Mouse (Mus musculus) embryonic facial prominence, embryonic 13.5 days (tissue): ENCODE measurements around the gene Pgc. TPM values are rescaled to one million over a fixed set of nuclear protein-coding genes. Genes with fewer than 3 reads are reported as not detected.
A peak's percentile ranks its signal among the peaks of the same experiment; 100 is the strongest.

Experiments
- ATAC-seq: fragments of 200-750 bp; cut with Nextera tagmentation; 2 replicates; pipeline ENCODE4 v1.8.0; 2017; ENCODE audit warnings: low read depth; ENCODE audit not compliant: insufficient number of reproducible peaks, insufficient read depth, low FRiP score, low TSS enrichment
- H3K27ac ChIP-seq: fragments of 300-500 bp; sonication (generic); 2 replicates; pipeline ENCODE4 v1.5.1; 2015; ENCODE audit warnings: moderate library complexity, mild to moderate bottlenecking, inconsistent platforms
- H3K27me3 ChIP-seq: fragments of 300-500 bp; sonication (generic); 2 replicates; pipeline ENCODE4 v1.6.1; 2015; ENCODE audit warnings: mild to moderate bottlenecking, inconsistent platforms
- H3K36me3 ChIP-seq: fragments of 300-500 bp; sonication (generic); 2 replicates; pipeline ENCODE4 v1.6.1; 2015; ENCODE audit warnings: mild to moderate bottlenecking, inconsistent platforms
- H3K4me1 ChIP-seq: fragments of 300-500 bp; sonication (generic); 2 replicates; pipeline ENCODE4 v1.6.1; 2015; ENCODE audit warnings: inconsistent platforms
- H3K4me2 ChIP-seq: fragments of 300-500 bp; sonication (generic); 2 replicates; pipeline ENCODE4 v1.6.1; 2015; ENCODE audit warnings: moderate library complexity, mild to moderate bottlenecking, inconsistent platforms
- H3K4me3 ChIP-seq: fragments of 300-500 bp; sonication (generic); 2 replicates; pipeline ENCODE4 v1.5.1; 2015; ENCODE audit warnings: mild to moderate bottlenecking, inconsistent platforms
- H3K9ac ChIP-seq: fragments of 300-500 bp; sonication (generic); 2 replicates; pipeline ENCODE4 v1.6.1; 2015; ENCODE audit warnings: mild to moderate bottlenecking, inconsistent platforms
- H3K9me3 ChIP-seq: fragments of 300-500 bp; sonication (generic); 2 replicates; pipeline ENCODE4 v1.6.1; 2016; ENCODE audit warnings: inconsistent platforms
- WGBS: fragments of 180-500 bp; shearing (Covaris S2); methylation state at CpG from one replicate; pipeline ENCODE4 v1.1.7; 2015; ENCODE audit warnings: mixed read lengths; 5-methylcytosine and 5-hydroxymethylcytosine counted together
- polyA plus RNA-seq: library from polyadenylated mRNA; unstranded; fragments of >200 nt; fragmentation: Nextera tagmentation; extraction: Ambion mirVana; gene quantifications from 2 replicates; pipeline ENCODE4 v1.2.1, GENCODE M21; 2015

Pgc gene
- not detected in 2 replicates for polyA plus RNA-seq

DNA sequence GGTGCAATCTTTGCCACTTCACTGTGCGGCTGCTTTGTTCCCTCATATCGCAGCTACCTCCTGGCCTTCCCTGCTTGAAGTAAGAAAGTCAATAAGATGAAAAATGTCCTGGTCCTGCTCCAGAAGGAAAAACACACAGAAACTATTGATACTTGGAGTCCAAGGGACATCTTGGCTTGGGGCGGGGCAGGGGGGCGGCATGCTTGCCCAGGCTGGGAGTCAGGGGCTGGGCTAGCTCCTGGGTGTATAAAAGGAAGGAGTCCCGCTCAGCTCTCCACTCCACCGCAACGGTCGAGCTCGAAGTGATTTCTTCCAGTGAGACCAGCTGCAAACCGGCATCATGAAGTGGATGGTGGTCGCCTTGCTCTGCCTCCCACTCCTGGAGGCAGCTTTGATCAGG is at the start of gene Pgc:
Gene Pgc (plus strand): TSS at position 277 of the 400 bp plus-strand sequence.
- Histone ChIP-seq H3K9ac (no peak within 1 kb of the TSS), H3K27ac (no peak within 1 kb of the TSS), H3K9me3 (no peaks in the 10 kb centered on the region), H3K4me1 (no peaks in the 10 kb centered on the region), H3K4me3 (no peak within 1 kb of the TSS), H3K4me2 (no peak within 1 kb of the TSS), H3K27me3 (no peaks in the 10 kb centered on the region; the same call in 1 of the 2 replicates), H3K36me3 (no peaks in the 10 kb centered on the region)
- ATAC-seq: no peak
- 82% methylated on average over 11 of the region's 11 CpGs for WGBS

DNA sequence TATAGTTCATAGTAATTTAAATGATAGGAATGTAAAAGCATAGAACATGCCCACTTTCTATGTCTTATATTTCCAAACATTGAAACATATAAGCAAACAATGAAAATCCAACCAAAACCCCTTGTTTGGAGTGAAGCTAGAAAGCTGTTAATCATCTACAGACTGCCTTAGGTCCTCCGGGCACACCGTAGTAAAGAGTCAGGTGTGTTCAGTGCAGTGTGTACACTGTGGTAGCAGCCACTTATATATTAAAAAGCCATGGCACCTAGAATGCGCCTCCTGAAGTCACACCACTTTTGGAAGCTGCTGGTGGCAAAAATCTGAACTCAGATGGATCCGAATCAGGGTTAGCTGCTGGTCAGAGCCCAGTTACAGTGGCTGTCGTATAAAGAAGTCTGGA is 48.4 kb upstream of the Pgc start:
- no peak overlapping the region for H3K9ac ChIP-seq
- H3K9me3 ChIP-seq: no peaks in the 10 kb centered on the region
- H3K4me3 ChIP-seq: no peak overlapping the region
- no peak overlapping the region for H3K4me2 ChIP-seq
- peaks cover under 1% of the 10 kb centered on the region; the same call in 1 of the 2 replicates for H3K4me1 ChIP-seq
- H3K36me3 ChIP-seq: peaks cover 73% of the 10 kb centered on the region
- no peak for ATAC-seq
- H3K27ac ChIP-seq: no peak overlapping the region
- WGBS: 87% methylated on average over 5 of the region's 5 CpGs
- peaks cover under 1% of the 10 kb centered on the region for H3K27me3 ChIP-seq

GRCm38 (mm10) chr17:47678702-47679101 is 47.9 kb upstream of the Pgc start:
- Histone ChIP-seq H3K9ac (no peak overlapping the region), H3K9me3 (no peaks in the 10 kb centered on the region), H3K4me3 (no peak overlapping the region), H3K4me2 (no peak overlapping the region), H3K36me3 (peaks cover 75% of the 10 kb centered on the region), H3K4me1 (no peaks in the 10 kb centered on the region; the same call in 1 of the 2 replicates), H3K27me3 (no peaks in the 10 kb centered on the region), H3K27ac (no peak overlapping the region)
- ATAC-seq: no peak
- 85% methylated on average over 5 of the region's 5 CpGs for WGBS

- H3K4me1 ChIP-seq: peaks cover 8% of the 10 kb centered on the region
- peaks cover 79% of the 10 kb centered on the region for H3K36me3 ChIP-seq
- no peak overlapping the region for H3K27ac ChIP-seq
- H3K27me3 ChIP-seq: no peaks in the 10 kb centered on the region
- H3K4me3 ChIP-seq: no peak overlapping the region
- no peak overlapping the region for H3K4me2 ChIP-seq
- no peaks in the 10 kb centered on the region for H3K9me3 ChIP-seq
- WGBS: 89% methylated on average over 4 of the region's 4 CpGs
- no peak overlapping the region for H3K9ac ChIP-seq
- no peak for ATAC-seq
Measured at GRCm38 (mm10) chr17:47682836-47683235, 43.8 kb upstream of the Pgc start.

GRCm38 (mm10) chr17:47687409-47688343 is 39.0 kb upstream of the Pgc start:
- Histone ChIP-seq H3K9ac (peak overlapping the region; percentile 86), H3K27ac (peak overlapping the region; percentile 86), H3K27me3 (peaks cover 2% of the 10 kb centered on the region; the same call in 1 of the 2 replicates), H3K4me1 (peaks cover 25% of the 10 kb centered on the region), H3K9me3 (no peaks in the 10 kb centered on the region), H3K4me3 (peak overlapping the region; percentile 89), H3K4me2 (peak overlapping the region; percentile 98), H3K36me3 (peaks cover 34% of the 10 kb centered on the region)
- under 1% methylated on average over 70 of the region's 70 CpGs for WGBS
- peak; percentile 76 for ATAC-seq

- Histone ChIP-seq H3K4me2 (peak within 1 kb of the TSS; percentile 98), H3K36me3 (peaks cover 28% of the 10 kb centered on the region), H3K4me3 (peak within 1 kb of the TSS; percentile 89), H3K27me3 (peaks cover 6% of the 10 kb centered on the region), H3K9ac (peak within 1 kb of the TSS; percentile 86), H3K4me1 (peaks cover 25% of the 10 kb centered on the region), H3K27ac (peak within 1 kb of the TSS; percentile 86), H3K9me3 (no peaks in the 10 kb centered on the region)
- WGBS: 0% methylated on average over 9 of the region's 9 CpGs
- no peak; the same call in 1 of the 2 replicates for ATAC-seq
Measured at GRCm38 (mm10) chr17:47688344-47688607, 38.4 kb upstream of the Pgc start, which contains the start of gene Tomm6. TSS of gene Tomm6 (minus strand) at chr17:47688386.

- H3K4me3 ChIP-seq: peak within 1 kb of the TSS; percentile 89
- peaks cover 28% of the 10 kb centered on the region for H3K4me1 ChIP-seq
- peak within 1 kb of the TSS; percentile 98 for H3K4me2 ChIP-seq
- peaks cover 22% of the 10 kb centered on the region for H3K36me3 ChIP-seq
- peaks cover 12% of the 10 kb centered on the region for H3K27me3 ChIP-seq
- no peaks in the 10 kb centered on the region for H3K9me3 ChIP-seq
- H3K9ac ChIP-seq: peak within 1 kb of the TSS; percentile 86
- WGBS: 2% methylated on average over 57 of the region's 58 CpGs
- H3K27ac ChIP-seq: peak within 1 kb of the TSS; percentile 86
- peak; percentile 68 for ATAC-seq
Measured at GRCm38 (mm10) chr17:47688608-47689575, 37.8 kb upstream of the Pgc start, which contains the start of gene Frs3. TSS of gene Frs3 (plus strand) at chr17:47689030.

DNA sequence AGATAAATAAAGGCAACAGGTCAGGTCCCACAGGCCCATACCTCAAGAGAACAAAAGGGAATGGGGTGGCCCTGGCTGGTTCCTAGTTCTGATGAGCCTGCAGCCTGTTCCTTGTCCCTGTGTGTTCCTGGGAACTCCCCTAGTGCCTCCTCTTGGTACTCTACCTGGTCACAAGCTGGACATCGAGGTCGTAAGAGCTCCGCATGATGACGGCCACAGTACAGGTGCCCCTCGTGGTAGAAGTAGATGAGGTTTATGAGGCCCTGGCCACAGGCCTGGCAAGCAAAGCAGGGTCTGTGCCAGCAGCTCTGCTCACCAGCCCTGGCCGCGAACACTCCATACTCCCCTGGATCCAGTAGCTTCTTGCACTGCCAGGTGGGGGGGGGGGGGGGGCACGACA is 36.7 kb upstream of the Pgc start:
- no peak overlapping the region for H3K27ac ChIP-seq

DNA sequence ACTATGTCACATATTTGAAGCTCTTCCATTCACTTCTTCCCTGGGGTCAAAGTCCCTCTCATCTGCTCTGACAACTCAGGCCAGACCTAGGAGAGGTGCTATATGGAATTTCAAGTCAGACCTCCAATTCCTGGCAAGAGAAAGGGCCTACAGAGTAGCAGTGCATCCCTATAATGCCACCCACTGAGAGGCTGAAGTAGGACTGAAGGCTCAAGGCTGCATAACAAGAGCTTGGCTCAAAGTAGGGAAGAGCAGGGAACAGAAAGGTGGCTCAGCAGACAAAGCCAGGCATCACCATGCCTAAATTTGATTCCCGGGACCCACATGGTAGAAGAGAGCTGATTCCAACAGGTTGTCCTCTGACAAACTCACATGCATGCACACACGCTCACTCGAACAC is 35.0 kb upstream of the Pgc start:
- 90% methylated on average over 3 of the region's 3 CpGs for WGBS
- Histone ChIP-seq H3K4me1 (peaks cover 37% of the 10 kb centered on the region), H3K27me3 (peaks cover 13% of the 10 kb centered on the region), H3K9ac (no peak overlapping the region), H3K27ac (no peak overlapping the region), H3K4me3 (no peak overlapping the region), H3K4me2 (no peak overlapping the region), H3K9me3 (no peaks in the 10 kb centered on the region), H3K36me3 (no peaks in the 10 kb centered on the region; the same call in 1 of the 2 replicates)
- ATAC-seq: no peak

More for the DNA sequence above, 36.7 kb upstream of the Pgc start:
- Histone ChIP-seq H3K9ac (no peak overlapping the region), H3K4me3 (peak overlapping the region; percentile 89), H3K27me3 (peaks cover 13% of the 10 kb centered on the region), H3K9me3 (no peaks in the 10 kb centered on the region), H3K4me1 (peaks cover 34% of the 10 kb centered on the region), H3K4me2 (peak overlapping the region; percentile 98), H3K36me3 (peaks cover 12% of the 10 kb centered on the region)
- 81% methylated on average over 8 of the region's 8 CpGs for WGBS
- ATAC-seq: no peak

DNA sequence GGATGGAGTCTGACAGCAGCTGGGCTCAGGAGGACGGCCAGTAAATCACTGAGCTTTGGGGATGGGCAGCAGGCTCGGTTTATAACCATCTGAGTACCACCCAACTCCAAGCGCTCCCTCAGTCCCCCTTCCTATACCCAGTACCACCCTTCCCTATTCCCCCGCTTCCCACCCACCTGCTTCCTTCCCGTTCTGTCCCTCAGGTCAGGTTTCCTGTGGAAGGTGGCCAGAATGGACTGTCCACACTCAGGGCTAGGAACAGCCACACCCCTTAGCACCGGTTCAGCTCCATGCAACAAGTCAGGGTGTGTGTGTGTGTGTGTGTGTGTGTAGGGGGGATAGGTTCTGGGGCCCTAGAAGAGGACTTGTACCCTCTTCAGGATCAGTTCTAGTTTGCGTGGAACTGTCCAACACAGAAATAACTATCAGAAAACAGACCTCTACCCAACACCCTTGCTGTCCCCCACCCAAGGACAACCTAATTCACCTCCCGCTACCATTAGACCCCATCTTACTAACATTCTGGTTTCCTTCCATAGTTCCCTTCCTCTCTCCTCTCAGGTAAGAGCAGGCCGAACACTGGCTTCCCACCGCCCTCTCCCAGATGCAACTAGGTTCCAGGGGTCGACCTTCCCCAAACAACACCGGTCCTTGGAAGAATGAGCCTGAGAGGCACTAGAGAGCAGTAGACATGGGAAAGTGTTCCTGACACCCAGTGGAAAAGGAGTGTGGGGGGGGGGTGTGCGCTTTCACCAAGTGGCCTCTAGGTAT is 32.8 kb upstream of the Pgc start:
- H3K9ac ChIP-seq: peak overlapping the region; percentile 88
- peak overlapping the region; percentile 68 for H3K4me3 ChIP-seq
- no peak for ATAC-seq
- 36% methylated on average over 13 of the region's 13 CpGs for WGBS
- peaks cover 7% of the 10 kb centered on the region for H3K36me3 ChIP-seq
- peak overlapping the region; percentile 75 for H3K4me2 ChIP-seq
- H3K27ac ChIP-seq: no peak overlapping the region
- peaks cover 30% of the 10 kb centered on the region for H3K4me1 ChIP-seq
- peaks cover 13% of the 10 kb centered on the region for H3K27me3 ChIP-seq
- H3K9me3 ChIP-seq: no peaks in the 10 kb centered on the region

- 1% methylated on average over 3 of the region's 3 CpGs for WGBS
- Histone ChIP-seq H3K36me3 (peaks cover 11% of the 10 kb centered on the region), H3K9ac (peak within 1 kb of the TSS; percentile 88), H3K4me1 (peaks cover 27% of the 10 kb centered on the region), H3K27ac (peak within 1 kb of the TSS; percentile 44), H3K4me2 (peak within 1 kb of the TSS; percentile 75), H3K27me3 (peaks cover 13% of the 10 kb centered on the region), H3K4me3 (peak within 1 kb of the TSS; percentile 68), H3K9me3 (no peaks in the 10 kb centered on the region)
- no peak for ATAC-seq
Measured at GRCm38 (mm10) chr17:47694442-47694502, 32.4 kb upstream of the Pgc start, which contains the start of gene Gm21981. TSS of gene Gm21981 (minus strand) at chr17:47694455.
